Mouse (Mus musculus): Measurements from ENCODE around the gene Dpagt1. TPM values are rescaled to one million over a fixed set of nuclear protein-coding genes. Genes with fewer than 3 reads are reported as not detected.
"Not testable (repeated sequence)": the region's sequence is repeated elsewhere in the genome, so short reads cannot be mapped to it uniquely, and the experiment has no call there.

The Dpagt1 gene
- 37.7 and 38.0 TPM in 2 replicates for polyA plus RNA-seq (2015; fragmentation: Nextera tagmentation; extraction: Ambion mirVana)

- Histone ChIP-seq H3K36me3 (peaks cover 20% of the 10 kb centered on the region), H3K4me2 (peak within 1 kb of the TSS; percentile 68), H3K9me3 (no peaks in the 10 kb centered on the region), H3K27me3 (no peaks in the 10 kb centered on the region), H3K9ac (peak within 1 kb of the TSS; percentile 87), H3K4me3 (peak within 1 kb of the TSS; percentile 81), H3K27ac (peak within 1 kb of the TSS; percentile 95), H3K4me1 (peaks cover 15% of the 10 kb centered on the region)
- no peak for ATAC-seq (ENCODE audit: insufficient number of reproducible peaks, low FRiP score, low TSS enrichment, low read depth)
- 3% methylated on average over 12 of the region's 12 CpGs for WGBS
Measured at GRCm38 (mm10) chr9:44325768-44326370, at the start of gene Dpagt1. Gene Dpagt1, plus strand, starts transcription at chr9:44326019.

DNA sequence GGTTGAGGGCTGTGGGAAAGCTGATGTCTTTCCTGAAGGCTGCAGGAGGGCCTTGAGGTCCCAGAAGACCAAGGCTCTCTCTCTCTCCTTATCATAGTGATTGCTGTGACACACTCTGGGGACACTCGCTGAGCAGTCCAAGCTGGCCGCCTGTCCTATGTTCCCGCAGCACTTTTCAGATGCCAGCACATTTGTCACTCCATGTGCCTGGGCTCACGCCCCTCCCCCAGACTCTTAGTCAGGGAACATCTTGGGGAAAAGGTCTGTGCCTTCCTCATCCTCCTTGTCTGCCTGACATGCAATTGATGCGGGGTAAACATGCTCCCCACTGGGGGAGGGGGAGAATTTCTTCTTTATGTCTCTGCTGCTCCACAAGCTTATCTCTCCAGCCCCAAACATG is 42.6 kb upstream of the Dpagt1 start:
- Histone ChIP-seq H3K27me3 (peaks cover 13% of the 10 kb centered on the region; the same call in 1 of the 2 replicates), H3K4me1 (peaks cover 17% of the 10 kb centered on the region), H3K36me3 (peaks cover 24% of the 10 kb centered on the region), H3K27ac (no peak overlapping the region), H3K9me3 (no peaks in the 10 kb centered on the region), H3K9ac (no peak overlapping the region), H3K4me2 (no peak overlapping the region), H3K4me3 (no peak overlapping the region)
- ATAC-seq (ENCODE audit: insufficient number of reproducible peaks, low FRiP score, low TSS enrichment, low read depth) = no peak
- 70% methylated on average over 5 of the region's 5 CpGs for WGBS

DNA sequence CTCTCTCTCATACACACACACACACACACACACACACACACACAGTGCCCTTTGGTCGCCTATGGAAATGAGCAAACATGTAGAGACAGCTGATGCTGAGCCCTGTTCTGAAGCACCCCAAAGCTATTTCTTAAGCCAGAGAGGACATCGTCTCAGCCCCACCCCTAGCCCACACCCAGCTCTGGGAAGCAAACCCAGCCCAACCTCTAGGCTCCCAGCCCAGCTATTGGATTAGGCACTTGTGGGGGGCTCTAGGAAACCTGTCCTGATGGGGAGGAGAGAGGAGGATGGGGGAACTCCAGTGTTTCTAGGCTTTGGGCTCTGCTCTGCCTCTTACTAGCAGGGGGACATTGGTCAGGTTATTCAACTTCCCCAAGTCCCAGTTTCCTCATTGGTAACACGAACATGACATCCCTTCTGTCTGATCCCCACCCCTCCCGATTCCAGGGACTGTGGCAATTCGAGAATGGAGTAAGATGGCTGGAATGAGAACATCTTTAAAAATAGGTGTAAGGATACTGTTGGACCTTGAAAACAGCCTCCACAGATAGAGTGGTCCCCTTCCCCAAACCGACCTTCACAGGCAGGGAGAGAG is 39.5 kb upstream of the Dpagt1 start:
- Histone ChIP-seq H3K4me2 (no peak overlapping the region), H3K4me3 (no peak overlapping the region), H3K36me3 (peaks cover 15% of the 10 kb centered on the region), H3K9me3 (no peaks in the 10 kb centered on the region), H3K27me3 (peaks cover 23% of the 10 kb centered on the region; the same call in 1 of the 2 replicates), H3K4me1 (peaks cover 26% of the 10 kb centered on the region), H3K9ac (no peak overlapping the region), H3K27ac (no peak overlapping the region)
- WGBS = 9% methylated on average over 5 of the region's 6 CpGs
- ATAC-seq (ENCODE audit: insufficient number of reproducible peaks, low FRiP score, low TSS enrichment, low read depth) = no peak

GRCm38 (mm10) chr9:44287003-44287400 is 38.8 kb upstream of the Dpagt1 start:
- no peak for ATAC-seq (ENCODE audit: insufficient number of reproducible peaks, low FRiP score, low TSS enrichment, low read depth)
- Histone ChIP-seq H3K36me3 (peaks cover 17% of the 10 kb centered on the region), H3K27ac (no peak overlapping the region), H3K4me3 (peak overlapping the region; percentile 64), H3K9ac (peak overlapping the region; percentile 71), H3K27me3 (peaks cover 23% of the 10 kb centered on the region; the same call in 1 of the 2 replicates), H3K9me3 (no peaks in the 10 kb centered on the region), H3K4me2 (peak overlapping the region; percentile 93), H3K4me1 (peaks cover 26% of the 10 kb centered on the region)
- 8% methylated on average over 11 of the region's 11 CpGs for WGBS

DNA sequence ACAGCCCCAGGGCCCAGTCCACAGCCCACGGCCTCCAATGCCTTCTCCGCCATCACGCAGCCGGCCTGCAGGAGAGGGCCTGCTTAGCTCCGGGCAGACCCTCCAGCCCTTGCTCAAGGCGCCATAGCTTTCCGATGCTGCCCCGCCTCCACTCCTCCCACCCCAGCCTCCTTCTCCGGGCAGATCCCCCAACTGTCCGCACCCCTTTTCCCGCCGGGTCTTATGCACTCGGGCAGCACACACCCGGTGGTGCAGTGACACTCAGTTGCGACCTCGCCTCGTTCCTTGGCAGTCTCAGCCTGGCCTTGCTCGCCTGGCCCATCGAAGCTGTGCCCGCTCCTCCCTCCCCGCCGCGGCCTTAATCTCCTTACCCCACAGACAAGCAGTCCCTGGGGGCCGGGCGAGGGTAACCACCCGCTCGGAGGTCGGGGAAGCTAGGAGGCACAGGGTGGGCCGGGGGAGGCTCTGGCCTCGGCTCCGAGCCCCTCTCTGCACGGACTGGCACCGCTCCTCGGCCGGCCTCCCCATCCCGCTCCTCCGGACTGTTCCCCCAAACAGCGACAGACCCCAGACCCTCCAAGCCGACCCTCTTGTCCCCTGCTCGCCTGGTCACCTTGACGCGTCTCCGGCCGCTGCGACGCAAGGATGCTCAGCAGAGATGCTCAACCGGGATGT is 38.3 kb upstream of the Dpagt1 start:
- ATAC-seq (ENCODE audit: insufficient number of reproducible peaks, low FRiP score, low TSS enrichment, low read depth) = peak; percentile 31; the same call in 1 of the 2 replicates
- WGBS = 2% methylated on average over 47 of the region's 47 CpGs
- Histone ChIP-seq H3K27ac (no peak overlapping the region), H3K9ac (peak overlapping the region; percentile 71), H3K36me3 (peaks cover 20% of the 10 kb centered on the region), H3K27me3 (peaks cover 23% of the 10 kb centered on the region; the same call in 1 of the 2 replicates), H3K4me2 (peak overlapping the region; percentile 93), H3K4me3 (peak overlapping the region; percentile 64), H3K9me3 (no peaks in the 10 kb centered on the region), H3K4me1 (peaks cover 26% of the 10 kb centered on the region)

- no peak within 1 kb of the TSS for H3K27ac ChIP-seq
- H3K36me3 ChIP-seq = peaks cover 28% of the 10 kb centered on the region
- H3K4me1 ChIP-seq = peaks cover 26% of the 10 kb centered on the region
- peak within 1 kb of the TSS; percentile 93 for H3K4me2 ChIP-seq
- peak; percentile 12; the same call in 1 of the 2 replicates for ATAC-seq (ENCODE audit: insufficient number of reproducible peaks, low FRiP score, low TSS enrichment, low read depth)
- 1% methylated on average over 38 of the region's 38 CpGs for WGBS
- H3K9me3 ChIP-seq = no peaks in the 10 kb centered on the region
- H3K9ac ChIP-seq = peak within 1 kb of the TSS; percentile 71
- peak within 1 kb of the TSS; percentile 64 for H3K4me3 ChIP-seq
- peaks cover 23% of the 10 kb centered on the region; the same call in 1 of the 2 replicates for H3K27me3 ChIP-seq
Measured at GRCm38 (mm10) chr9:44288076-44288958, 37.5 kb upstream of the Dpagt1 start, which contains the start of gene Abcg4. Gene Abcg4, minus strand, starts transcription at chr9:44288615.

- H3K4me1 ChIP-seq = peaks cover 26% of the 10 kb centered on the region
- no peak overlapping the region for H3K9ac ChIP-seq
- peaks cover 34% of the 10 kb centered on the region for H3K36me3 ChIP-seq
- H3K4me3 ChIP-seq = peak overlapping the region; percentile 64; the same call in 1 of the 2 replicates
- H3K27ac ChIP-seq = no peak overlapping the region
- H3K9me3 ChIP-seq = no peaks in the 10 kb centered on the region
- 11% methylated on average over 11 of the region's 11 CpGs for WGBS
- ATAC-seq (ENCODE audit: insufficient number of reproducible peaks, low FRiP score, low TSS enrichment, low read depth) = no peak
- peaks cover 23% of the 10 kb centered on the region; the same call in 1 of the 2 replicates for H3K27me3 ChIP-seq
- H3K4me2 ChIP-seq = no peak overlapping the region; the same call in 1 of the 2 replicates
Measured at GRCm38 (mm10) chr9:44288959-44289291, 36.9 kb upstream of the Dpagt1 start.

GRCm38 (mm10) chr9:44292490-44292889 is 33.3 kb upstream of the Dpagt1 start:
- Histone ChIP-seq H3K36me3 (peaks cover 67% of the 10 kb centered on the region), H3K9ac (no peak overlapping the region), H3K4me3 (no peak overlapping the region), H3K4me1 (peaks cover 16% of the 10 kb centered on the region), H3K4me2 (no peak overlapping the region), H3K9me3 (no peaks in the 10 kb centered on the region), H3K27me3 (peaks cover 16% of the 10 kb centered on the region; the same call in 1 of the 2 replicates), H3K27ac (no peak overlapping the region)
- no peak for ATAC-seq (ENCODE audit: insufficient number of reproducible peaks, low FRiP score, low TSS enrichment, low read depth)
- WGBS = 73% methylated on average over 3 of the region's 3 CpGs

GRCm38 (mm10) chr9:44300001-44300400 is 25.8 kb upstream of the Dpagt1 start:
- H3K9me3 ChIP-seq; H3K4me3 ChIP-seq; H3K9ac ChIP-seq; H3K27ac ChIP-seq; ATAC-seq (ENCODE audit: insufficient number of reproducible peaks, low FRiP score, low TSS enrichment, low read depth); H3K4me2 ChIP-seq; H3K27me3 ChIP-seq: not testable (repeated sequence)
- Histone ChIP-seq H3K36me3 (peaks cover 76% of the 10 kb centered on the region), H3K4me1 (peaks cover 15% of the 10 kb centered on the region)
- WGBS = 98% methylated on average over 3 of the region's 3 CpGs

DNA sequence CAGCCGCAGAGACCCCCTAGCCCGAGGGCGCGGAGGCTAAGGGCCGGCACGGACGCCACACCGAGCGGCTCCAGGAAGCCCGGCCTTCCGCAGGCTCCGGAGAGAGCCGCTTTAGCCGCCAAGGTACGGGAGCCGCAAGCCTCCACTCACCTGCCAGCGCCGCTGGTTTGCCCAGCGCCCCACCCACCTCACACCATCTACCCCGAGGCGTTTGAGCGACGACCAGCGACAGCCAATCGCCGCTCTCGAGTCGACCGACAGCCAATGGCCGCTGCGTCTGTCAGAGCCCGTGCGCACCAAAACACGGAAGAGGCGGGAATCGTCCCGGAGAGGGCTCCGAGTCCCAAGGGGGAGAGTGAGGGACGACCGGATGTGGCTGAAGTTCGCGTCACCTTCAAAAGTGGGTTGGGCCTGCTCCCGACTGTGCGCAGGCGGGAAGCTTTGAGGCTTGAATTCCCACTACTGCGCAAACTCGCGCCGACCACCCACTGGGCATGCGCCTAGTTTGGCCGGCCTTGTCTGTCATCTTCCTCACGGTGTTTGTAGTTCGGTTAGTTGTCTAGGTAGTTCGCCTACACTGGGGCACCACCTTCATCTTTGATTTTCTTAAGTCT is 20.2 kb upstream of the Dpagt1 start, which contains the start of gene Hinfp:
Hinfp (minus strand) TSS at position 206 of the 614 bp plus-strand sequence.
- under 1% methylated on average over 54 of the region's 54 CpGs for WGBS
- ATAC-seq (ENCODE audit: insufficient number of reproducible peaks, low FRiP score, low TSS enrichment, low read depth) = peak; percentile 100
- Histone ChIP-seq H3K36me3 (peaks cover 30% of the 10 kb centered on the region), H3K4me2 (peak within 1 kb of the TSS; percentile 75), H3K27me3 (no peaks in the 10 kb centered on the region), H3K4me3 (peak within 1 kb of the TSS; percentile 94), H3K9ac (peak within 1 kb of the TSS; percentile 95), H3K4me1 (peaks cover 16% of the 10 kb centered on the region), H3K9me3 (no peaks in the 10 kb centered on the region), H3K27ac (peak within 1 kb of the TSS; percentile 80)

GRCm38 (mm10) chr9:44306532-44306931 is 19.3 kb upstream of the Dpagt1 start:
- 83% methylated on average over 6 of the region's 6 CpGs for WGBS
- ATAC-seq (ENCODE audit: insufficient number of reproducible peaks, low FRiP score, low TSS enrichment, low read depth) = no peak
- no peaks in the 10 kb centered on the region for H3K9me3 ChIP-seq
- H3K4me3 ChIP-seq = no peak overlapping the region
- no peak overlapping the region for H3K4me2 ChIP-seq
- no peak overlapping the region for H3K9ac ChIP-seq
- H3K36me3 ChIP-seq = peaks cover 24% of the 10 kb centered on the region
- H3K27me3 ChIP-seq = no peaks in the 10 kb centered on the region
- no peak overlapping the region for H3K27ac ChIP-seq
- peaks cover 22% of the 10 kb centered on the region for H3K4me1 ChIP-seq

Data from limb, embryonic 15.5 days (tissue).